Mouse (Mus musculus): ENCODE data around the gene Gas2l3.

The Gas2l3 gene

DNA sequence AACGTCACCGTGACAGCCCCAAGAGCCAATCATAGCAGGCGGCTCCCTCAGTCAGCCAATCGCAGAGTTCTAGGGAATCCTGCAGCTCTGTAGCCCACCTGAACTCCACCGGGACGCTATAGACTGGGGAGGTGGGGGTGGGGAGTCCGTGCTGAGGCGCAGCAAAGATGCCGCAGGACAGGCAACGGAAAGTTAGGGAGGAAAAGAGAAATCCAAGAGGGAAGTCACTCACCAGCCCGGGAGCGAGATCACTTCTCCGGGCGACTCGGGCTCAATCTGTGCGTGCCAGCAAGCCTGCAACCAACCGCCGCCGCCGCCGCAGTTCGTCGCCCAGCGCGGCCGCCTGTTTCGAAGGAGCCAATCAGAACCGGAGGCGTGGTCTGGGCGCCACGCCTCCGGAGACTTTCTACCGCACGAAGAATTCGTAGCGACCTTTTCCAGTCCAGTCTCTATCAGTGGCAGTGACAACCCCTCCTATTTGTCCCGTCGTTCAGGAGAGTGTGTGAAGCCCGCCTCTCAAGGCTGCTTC lies at the start of gene Gas2l3:
Gas2l3 (minus strand) TSS at position 345 of the 529 bp plus-strand sequence.
- DNase-seq, result peak; percentile 81 to 83

DNA sequence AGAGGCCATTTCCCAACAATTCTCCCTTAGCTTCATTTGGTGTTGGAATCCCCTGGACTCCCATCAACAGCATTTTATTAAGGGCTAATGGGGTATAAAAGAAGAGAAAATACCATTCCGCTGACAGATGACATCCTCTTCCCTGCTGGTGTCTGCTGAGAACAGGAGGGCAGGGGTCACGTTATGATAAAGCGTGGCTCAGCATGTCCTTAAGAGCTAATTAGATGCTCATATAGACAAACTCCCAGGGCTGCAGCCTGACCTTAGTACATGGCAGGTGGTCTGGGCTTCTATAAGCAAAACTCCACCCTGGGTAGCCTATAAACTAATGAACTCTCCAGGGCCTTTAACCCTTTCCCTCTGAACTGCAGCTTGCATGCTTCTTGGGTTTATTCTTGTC lies 47.6 kb upstream of the Gas2l3 start:
- DNase-seq, result no peak

DNA sequence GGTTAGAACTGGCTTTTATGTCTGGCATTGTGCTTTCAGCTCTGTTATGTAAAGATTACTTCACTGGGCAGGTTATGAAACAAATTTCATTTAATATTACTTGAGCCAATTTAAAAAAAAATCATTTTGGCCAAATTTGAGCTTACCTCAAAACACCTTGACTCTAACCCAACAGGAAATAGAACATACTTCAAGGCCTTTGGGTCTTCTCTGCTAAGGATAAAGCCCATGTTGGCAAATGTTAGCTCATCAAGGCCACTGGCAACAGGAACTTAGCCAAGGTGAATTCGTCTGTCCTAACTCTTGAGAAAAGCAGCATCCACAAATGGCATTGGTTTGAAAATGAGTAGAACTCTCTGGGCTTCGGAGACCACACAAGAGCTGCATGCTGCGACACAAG lies 46.5 kb upstream of the Gas2l3 start:
- DNase-seq, result no peak

DNA sequence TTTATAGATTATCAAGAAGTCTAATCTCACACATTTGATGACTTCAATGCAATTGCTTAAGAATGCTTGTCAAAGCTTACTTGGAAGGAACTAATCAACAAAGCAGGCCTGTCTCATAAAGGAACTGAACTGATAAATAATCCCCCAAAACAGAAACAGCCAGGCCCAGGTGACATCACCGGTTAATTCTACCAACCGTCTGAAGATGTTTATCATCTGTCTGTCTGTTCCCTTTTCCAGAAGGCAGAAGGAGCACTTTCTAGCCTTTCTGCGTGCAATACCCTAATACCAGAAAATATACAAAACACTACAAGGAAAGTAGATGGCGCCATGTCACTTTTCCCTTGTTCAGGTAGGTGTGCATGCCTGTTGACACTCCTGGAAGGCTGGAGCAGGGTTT lies 45.7 kb upstream of the Gas2l3 start:
- no peak for DNase-seq

DNA sequence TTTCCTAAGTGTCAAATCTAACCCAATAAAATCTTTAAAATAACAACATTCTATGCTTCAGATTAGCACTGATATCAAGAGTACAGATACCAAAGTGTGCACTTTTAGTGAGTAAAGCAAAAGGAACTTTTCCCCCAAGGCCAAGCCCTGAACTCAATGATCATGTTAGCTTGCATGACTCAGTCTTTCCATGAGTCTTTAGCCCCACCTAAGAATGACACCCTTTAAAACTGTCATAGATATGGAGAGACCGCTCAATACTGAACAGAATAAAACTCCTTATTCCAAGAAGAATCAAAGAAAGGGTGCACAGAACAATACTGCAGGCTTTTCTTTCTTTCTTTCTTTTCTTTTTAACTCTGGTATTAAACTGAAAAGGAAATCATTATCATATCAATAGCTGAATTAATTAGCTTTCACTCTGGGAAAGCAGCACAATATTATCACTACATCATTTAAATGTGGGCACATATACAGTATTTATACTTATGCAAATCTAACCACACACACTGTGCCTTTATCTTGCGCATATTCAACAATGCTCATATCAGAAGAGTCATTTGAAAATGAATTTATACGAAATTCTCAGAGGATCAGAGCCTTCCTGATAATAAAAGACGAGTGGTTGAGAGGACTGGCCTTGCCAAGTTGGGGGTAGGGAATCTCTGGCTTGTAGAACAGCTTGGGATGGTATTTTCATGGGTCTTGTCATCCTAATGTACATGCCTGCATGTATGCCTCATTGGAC lies 43.4 kb upstream of the Gas2l3 start:
- DNase-seq, result no peak

DNA sequence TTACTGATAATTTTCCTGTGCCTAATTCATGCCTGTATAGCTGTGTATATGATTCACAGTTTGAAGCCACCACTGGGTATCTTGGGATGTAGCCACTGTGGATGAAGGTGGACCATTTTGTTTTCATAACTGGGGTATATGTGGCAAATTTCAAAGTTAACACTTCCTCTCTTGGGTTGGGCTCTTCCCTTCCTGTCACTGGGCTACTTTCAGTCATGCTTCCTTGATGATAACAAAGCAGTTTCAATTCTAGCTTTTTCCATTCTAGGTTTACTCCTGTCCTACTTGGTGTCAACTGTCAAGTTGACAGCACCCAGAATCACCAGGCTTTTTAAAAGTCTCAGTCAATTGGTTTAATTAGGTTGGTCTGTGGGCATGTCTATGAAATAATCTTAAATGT lies 41.1 kb upstream of the Gas2l3 start:
- no peak for DNase-seq

DNA sequence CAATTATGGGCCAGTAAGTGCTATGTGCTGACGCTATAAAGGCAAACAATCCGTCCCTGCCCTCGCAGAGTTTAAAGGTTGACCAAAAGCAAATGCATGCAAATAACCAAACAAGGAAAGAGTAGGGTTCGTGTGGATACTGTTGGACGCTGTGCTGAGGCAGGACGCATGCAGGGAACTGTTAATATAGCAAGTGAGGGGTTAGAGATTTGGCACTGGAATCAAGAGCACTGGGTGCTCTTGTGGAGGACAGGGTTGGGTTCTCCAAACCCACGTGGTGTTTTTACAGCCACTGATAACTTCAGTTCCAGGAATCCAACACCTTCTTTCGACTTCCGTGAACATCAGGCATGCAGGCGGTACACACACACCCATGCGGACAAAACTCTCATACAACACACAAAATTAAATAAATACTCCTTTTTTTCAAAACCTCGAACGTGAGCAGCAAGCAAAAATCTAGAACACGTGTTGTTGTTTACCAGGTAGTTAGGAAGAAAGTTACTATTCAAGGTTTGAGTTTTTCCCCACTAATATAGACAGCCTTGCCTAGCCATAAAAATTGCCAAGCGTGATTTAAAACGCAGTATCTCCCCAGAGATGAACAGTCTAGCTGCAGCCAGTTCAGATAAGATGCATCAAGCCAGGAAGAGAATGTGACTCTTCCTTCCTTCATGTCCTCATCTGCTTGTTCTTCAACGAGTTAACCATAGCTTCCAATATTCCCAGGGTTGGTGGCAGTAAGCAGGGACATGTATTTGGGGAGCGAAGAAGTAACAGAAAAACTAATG lies 40.2 kb upstream of the Gas2l3 start:
- no peak for DNase-seq

DNA sequence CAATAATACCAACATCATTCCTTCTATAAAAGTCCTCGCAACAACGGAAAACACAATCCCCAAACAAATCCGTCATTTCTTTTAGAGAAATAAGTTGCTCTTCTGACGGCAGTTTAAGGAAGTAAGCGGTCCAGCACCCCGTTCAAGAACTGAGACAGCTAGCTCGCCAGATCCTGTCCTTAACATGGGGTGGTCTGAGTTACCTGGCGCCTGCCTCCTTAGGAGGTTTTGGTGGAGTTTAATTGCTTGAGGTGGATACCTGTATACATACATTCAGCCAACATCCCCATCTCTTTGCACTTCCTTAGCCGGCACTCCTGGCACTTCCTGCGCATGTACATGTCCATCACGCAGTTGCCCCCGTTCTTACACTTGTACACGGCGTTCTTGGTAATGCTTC lies 39.3 kb upstream of the Gas2l3 start:
- DNase-seq, result no peak

DNA sequence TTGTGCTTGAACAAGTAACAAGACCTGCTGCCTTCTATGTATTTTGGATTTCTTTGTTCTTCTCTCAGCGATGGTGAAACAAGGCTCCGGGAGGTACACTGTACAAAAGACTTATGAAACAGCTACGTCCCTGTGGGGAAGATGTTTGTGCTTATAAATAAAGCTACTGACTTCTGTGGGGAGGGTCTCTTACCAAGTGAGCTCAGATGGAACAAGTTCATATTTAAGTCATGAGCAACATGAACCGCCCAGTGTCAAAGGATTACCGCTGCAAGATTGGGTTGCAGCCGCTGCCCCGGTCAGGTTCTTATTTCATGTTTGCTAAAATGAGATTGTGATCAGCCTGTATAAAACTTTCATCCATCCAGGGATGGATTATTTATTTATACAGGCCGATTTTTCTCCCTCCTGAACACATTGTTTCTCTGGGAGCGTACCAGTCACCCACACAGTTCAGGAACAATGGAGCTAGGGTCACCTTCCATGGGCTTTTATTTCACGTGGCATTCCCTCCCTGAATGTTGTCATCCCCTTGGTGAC lies 38.4 kb upstream of the Gas2l3 start:
- DNase-seq, result no peak

DNA sequence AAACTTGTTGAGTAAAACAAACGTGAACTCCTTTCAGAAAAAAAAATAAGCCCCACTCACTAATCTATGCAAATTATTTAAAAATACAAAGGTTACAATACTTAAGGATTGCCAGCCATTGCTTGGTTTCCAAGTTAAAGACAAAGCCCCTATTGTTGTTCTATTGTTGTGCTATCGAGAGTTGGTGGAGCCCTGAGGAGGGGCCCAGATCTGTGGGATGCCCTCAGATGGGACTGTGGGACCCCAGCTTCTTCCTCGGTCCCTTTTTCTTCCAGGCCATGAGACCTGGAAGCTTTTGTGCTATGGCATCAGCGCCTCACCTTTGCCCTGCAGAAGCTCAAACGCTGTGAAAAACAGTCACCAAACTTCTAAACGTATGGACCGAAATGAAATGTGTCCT lies 37.9 kb upstream of the Gas2l3 start:
- no peak for DNase-seq

DNA sequence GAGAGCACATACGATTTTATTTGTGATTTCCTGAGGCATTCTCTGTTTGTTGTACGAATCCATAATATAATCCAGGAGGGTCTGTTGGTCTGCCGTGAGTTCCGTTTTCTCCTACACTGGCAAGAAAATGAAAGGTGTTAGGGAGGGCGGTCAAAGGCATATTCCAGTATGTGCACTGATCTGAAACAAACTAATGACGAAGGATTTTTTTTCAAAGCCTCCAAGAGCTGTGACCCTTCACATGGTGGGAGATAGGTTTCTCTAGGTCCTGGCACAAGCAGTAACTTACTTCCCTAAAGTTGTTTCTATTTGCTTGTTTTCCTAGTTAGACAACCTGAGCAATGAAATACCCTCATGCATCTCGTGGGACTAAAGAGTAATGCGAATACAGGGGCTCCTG lies 35.0 kb upstream of the Gas2l3 start:
- no peak for DNase-seq

DNA sequence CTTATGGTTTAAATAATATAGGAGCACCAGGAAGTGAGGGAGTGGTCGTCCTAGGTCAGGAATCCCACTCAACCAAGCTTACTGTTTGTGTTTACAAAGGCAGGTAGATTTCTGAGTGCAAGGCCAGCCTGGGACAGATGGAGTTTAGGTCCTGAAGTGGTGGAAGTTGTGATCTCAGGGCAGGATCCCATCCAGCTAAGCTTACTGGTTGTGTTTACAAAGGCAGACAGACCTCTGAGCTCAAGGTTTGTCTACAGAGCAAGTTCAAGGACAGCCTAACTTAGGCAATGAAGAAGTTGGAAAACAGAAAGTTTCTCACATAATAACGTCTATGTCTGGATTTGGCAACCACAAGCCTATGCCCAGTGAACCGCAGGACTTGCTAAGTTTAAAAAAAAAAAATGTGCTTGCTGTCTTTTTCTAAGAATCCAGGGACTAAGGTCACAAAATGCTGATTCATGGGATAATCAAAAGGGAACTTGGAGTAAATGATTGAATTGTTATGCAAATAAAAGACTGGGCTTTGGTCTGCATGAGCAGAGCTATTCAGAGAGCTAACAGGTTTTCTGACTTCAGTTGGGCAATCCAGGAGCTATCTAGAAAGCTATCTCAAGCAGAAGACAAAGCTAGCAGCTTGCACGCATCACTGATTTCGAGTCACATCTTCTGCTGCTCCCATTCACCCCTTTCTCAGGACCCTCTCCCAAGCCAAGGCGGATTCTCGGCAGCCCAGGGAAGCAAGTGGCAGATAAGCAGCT lies 27.0 kb upstream of the Gas2l3 start:
- no peak for DNase-seq

DNA sequence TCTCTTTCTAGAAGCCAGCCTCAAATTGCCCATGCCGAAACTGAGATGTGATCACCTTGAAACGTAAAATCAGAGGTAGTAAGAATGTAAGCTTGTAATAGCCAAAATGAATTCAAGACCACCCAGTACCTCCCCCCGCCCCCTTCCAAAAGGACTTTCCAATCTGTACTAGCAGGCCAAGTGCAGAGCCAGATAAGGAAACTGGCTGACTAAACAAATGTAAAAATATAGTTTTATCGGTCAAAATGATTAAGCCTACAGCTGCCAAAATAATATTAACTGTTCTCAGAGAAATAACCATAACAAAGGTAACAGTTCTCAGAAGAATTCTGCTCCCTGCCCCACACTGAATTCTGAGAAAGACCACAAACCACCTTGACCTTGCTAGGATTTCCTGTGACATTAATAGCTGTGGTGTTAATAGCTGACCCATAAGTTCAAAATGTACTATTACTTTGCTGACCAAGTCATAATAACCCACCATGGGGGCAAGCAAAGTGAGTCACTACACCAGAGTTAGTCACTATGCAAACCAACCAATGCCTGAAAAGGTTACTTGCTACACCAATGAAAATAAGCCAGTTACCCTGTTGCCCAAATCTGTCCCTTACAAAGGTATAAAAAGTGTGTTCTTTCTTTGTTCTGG lies 21.1 kb upstream of the Gas2l3 start:
- no peak for DNase-seq

DNA sequence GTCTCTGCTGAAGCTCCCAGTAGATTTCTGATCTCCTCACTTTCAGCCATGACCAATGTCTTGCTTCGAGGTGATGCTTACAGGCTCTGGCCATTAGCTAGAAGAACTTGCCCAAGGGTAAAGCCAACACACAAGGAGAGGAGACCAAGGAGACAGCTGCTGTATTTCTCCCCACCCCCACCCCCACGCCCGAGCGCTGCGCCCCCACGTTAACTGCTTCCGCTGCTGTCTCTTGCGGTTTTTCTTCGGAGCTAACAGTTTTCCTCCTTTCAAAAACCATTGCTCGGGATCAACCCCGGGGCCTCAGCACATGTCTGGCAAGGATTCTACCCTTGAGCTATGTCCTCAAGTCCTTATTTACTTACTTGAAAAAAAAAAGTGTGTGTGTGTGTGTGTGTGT lies 19.1 kb upstream of the Gas2l3 start:
- DNase-seq, result no peak

DNA sequence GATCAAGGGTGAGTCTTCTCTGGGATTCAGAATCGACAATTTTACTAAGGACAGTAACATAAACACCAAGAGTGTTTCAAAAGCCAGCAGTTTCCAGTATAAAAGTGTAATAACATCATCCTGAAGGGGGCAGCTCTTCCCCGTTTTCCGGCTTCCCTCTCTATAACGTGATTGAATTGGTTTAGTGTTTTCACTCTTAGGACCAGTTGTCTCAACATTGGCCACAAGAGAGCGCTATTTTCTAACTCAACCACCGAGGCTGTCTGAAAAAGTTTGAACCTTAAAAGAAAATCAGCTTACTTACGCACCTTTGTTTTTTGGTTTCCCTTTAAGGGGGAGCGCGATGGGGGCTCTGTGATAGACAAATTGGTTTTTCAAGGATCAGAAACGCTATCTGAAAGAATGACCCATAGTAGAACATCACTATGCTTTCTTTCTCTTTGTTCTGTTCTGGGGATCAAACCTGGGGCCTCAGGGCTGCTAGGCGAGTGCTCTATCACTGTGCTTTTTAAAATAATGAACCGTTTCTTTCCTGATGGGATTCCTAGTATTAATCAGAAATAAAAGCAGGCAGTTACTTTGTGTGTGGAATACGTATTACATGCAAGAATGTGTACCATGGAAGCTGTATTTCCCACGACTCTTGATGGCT lies 18.2 kb upstream of the Gas2l3 start:
- DNase-seq, result peak; percentile 66 to 73

DNA sequence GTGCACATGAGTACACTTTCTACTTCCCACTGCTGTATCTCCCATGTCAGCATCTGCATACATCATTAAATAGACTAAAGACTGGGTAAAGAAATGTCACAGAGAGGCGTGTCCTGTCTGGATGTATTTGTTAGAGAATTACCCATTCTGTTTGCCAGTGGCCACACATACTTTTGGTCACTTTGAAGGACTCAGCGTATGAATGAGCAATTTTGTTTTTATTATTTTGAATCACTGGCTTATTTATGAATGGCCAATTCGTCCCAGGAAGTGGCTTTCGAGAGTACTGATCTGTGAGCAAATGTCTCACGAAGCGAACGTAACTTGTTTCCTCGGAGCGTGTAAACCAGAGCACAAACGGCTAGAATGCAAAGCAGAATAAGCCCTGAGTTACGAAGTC lies 17.2 kb upstream of the Gas2l3 start:
- no peak for DNase-seq

DNA sequence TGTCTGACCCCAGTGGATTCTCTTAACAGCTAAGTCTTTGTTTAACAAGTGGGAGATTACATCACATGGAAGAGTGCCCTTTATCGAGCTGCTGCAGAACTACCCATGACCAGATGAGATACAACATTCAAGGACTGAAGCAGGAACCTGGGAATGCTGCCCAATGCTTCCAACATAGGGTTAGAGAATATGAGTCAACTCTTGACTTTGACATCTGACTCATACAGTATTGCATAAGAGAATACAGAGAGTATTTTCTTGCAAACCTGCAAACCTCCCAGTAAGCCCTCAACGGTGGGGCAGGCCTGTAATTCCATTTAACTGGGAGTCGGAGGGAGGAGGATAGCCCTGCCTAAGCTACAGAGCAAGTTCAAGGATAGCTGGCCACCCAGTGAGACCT lies 15.0 kb upstream of the Gas2l3 start:
- DNase-seq, result no peak

DNA sequence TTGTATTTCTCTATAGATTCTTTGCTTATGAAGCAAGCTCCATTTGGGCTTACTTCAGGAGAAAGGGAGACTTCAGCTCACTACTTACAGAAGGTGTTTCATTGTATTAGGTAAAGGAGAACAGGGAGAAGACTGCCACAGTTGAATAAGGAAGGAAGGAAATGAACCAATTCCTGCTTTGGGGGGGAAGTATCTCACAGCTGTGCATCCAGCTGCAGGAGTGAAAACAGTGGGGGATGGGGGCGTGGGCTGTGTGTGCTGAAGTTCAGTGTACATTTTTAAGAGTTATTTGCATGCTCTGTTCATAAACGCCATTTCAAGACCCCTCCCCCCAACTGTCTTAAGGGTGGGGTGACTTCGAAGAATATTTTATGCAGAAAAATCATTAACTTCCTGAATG lies 10.0 kb upstream of the Gas2l3 start:
- peak; percentile 29 to 36 for DNase-seq

DNA sequence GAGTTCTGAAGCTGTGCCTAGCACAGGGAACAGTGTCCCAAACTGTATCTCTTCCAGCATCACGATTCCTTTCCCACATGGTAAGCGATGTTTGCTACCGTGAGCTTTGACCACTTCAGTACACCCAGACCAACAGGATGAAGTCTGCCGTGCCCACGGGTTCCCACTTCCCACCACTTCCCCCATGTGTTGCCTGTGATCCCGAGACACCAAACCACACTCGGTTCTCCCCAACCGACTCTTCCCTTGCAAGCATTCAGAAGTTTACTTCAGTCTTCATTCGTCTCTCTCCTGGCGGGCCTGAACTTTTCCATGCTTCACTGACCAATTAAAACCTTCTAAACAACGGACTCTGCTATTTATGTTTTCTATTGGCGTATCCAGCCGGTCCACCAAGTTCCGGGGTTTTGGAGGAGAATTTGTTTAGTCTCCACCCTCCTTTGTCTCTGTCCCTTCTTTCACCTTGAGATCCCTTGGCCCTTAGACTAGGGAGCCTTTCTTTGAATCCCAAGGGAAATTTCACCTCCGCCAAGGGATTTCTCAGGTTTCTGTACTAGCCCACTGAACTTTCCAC lies 9.4 kb upstream of the Gas2l3 start:
- DNase-seq, result no peak

DNA sequence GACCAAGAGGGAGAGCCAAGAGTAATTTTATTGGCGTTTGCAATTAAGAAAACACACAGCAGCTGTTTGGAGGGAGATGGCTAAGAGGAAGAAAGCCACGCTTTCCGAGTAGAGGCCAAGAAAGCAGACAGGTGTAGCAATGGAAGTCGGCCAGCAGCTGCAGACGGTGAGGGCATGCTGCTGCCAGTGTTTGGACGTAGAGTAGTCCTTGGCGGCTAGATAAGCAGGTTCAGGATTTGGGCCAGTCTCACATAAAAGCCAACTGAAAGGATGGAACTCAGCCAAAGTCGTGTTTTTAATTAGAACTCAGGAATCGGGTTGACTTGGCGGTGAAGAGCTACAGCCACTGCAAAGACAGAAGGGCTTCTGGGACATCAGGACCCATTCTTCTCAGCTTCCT lies 6.6 kb upstream of the Gas2l3 start:
- peak; percentile 14 to 24 for DNase-seq

DNA sequence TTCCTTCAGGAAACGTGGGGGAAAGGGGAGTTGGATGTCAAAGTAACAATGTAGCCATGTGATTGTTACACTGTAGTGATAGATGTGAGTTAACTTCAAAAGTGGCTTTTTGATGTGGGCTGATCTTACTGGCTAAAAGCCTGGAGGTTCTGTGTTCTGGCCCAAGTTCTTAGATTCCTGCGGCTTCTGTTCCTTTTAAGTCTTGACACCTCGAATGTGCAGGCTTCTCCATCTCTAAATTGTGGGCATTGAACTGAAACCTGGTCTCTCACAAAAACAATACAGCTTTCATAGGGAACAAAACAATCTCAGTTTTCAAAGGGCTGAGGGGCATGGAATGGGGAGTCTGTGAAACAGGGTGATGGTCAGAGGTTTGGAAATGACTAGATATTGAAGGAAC lies 614 bp upstream of the Gas2l3 start:
- DNase-seq, result no peak

DNA sequence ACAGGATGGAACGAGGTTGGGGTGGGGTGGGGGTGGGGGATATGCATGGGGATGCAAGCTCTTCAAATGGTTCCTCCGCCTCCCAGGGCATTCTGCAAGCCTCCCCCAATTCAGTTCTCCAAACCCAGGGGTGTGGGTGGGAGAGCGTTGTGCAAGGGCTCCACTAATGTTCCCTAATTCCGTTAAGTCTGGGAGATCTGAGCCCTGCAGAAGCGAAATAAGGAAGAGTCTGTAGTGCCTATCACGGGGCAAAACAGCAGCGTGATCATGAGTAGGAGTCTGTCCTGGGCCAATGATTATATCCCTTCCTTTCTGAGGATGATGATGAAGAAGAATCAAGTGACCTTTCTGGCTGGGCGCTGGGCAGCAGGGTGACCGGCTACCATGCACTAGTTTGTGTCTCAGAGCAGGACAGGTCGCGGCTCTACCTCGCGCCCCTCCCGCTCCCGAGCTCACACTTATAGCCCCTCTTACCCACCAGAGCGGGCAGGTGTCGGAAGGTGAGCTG lies 598 bp downstream of the Gas2l3 start:
- DNase-seq, result no peak

Data from thymus, postnatal 36 days (tissue).